Mouse (Mus musculus) thymus, postnatal 0 days (tissue): ENCODE results near the gene Col12a1. TPM values are rescaled to one million over a fixed set of nuclear protein-coding genes. Genes with fewer than 3 reads are reported as not detected.

Source experiments
- DNase-seq: peaks from one replicate; pipeline ENCODE4 v3.0.0-alpha.2; 2015; ENCODE audit warnings: low spot score
- polyA plus RNA-seq: library from polyadenylated mRNA; unstranded; fragments of >200 nt; fragmentation: Nextera tagmentation; extraction: Ambion mirVana; gene quantifications from 2 replicates; pipeline ENCODE4 v1.2.1, GENCODE M21; 2015

The Col12a1 gene
- polyA plus RNA-seq, 1 experiment from 2014 or later = 5.5 TPM

DNA sequence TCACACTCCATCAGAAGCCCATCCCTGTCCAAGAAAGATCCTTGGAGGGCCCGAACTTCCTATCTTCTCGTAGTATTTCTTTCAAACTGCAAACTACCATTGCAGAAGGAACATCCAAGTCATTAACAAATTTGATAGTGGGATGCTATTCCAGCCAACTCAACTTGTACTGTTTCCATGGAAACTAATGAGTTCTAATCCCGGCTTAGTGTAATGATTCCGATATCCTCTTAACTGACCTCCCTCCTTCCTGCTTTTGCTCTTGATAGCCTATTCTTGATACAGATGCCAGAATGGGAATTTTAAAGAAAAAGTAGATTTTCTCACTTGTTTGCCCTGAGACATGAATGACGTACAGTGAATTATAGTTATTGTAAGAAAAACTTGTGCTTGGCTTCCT lies 112.5 kb downstream of the Col12a1 start:
- DNase-seq = no peak

GRCm38 (mm10) chr9:79605722-79606121 lies 112.9 kb downstream of the Col12a1 start:
- DNase-seq = no peak

- no peak for DNase-seq
Observed at GRCm38 (mm10) chr9:79604546-79604945, 114.1 kb downstream of the Col12a1 start.

GRCm38 (mm10) chr9:79603448-79603847 lies 115.2 kb downstream of the Col12a1 start:
- DNase-seq = no peak

DNA sequence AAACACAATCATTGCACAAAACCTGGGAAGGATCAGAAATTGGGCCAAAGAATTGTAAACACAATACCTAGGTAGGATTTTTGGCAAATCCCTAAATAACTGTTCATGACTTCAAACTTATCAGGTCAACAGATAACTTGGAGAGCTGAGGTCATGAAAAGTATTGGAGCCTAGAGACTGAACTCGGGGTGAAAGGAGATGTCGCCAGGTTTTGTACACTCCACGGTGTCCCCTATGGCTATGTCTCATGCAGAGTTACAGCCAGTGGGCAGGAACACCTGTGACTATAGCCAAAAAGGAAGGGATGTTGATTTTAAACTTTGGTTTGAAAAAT lies 118.4 kb downstream of the Col12a1 start:
- no peak for DNase-seq

- DNase-seq = no peak
Observed at GRCm38 (mm10) chr9:79599395-79600236, 119.0 kb downstream of the Col12a1 start.

- DNase-seq = no peak
Observed at GRCm38 (mm10) chr9:79598578-79598977, 120.1 kb downstream of the Col12a1 start.

DNA sequence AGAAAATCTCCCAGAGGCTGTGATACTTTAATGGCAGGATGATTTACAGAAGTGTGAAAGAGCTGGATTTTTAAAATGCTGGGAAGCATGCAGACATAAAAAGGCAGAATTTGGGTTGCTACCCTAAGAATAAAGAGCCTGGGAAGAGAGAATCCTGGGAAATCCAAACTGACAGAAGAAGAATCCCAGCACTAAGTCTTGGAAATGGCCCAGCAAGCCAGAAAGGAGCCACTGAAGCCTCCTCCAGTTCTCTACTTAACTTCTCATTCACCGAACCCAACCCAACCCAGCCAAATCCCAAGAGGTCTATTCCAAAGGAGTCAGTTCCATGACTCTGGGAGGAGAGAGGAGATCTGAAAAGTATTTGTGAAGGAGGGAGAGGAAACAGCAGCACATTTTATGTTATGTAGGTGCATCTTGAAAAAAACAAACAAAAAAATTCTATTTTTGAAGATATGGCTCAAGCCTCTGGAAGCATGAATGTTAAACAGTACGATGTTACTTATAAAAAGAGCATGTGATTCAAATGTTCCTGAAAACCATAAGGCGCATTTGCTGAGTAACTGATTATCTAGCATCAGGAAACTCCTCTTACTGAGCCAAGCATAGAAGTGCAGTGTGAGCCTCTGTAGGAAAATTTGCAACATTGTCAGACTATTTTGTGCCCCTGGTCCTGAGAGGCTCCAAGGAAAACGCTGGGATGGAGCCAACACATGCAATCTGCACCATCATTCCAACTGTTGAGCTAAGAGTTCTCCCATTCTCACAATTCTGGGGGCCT lies 132.0 kb downstream of the Col12a1 start:
- DNase-seq = no peak

GRCm38 (mm10) chr9:79566838-79567237 lies 151.8 kb downstream of the Col12a1 start:
- DNase-seq = no peak

DNA sequence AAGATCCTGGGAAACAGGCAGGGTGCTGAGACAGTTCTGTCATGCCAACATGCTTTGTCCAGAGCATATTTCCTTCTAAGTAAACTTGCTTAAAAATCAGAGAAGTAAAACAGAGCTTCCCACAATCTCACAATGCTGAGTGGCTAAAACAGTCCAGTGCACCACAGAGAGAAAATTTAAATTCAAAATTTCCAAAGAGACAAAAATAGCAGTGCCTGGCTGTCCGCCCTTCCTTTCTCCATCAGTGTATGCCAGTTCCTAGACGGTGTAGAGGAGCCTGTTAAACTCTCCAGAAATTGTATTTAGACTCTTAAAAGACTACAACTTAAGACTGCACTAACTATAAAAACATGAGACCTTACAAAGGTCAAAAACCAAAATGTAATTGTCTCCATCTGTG lies 165.3 kb downstream of the Col12a1 start:
- DNase-seq = no peak

Other genes starting within 250 kb of the Col12a1 start
- gene Cox7a2, start 41.0 kb upstream of the Col12a1 start, polyA plus RNA-seq = 879 and 918 TPM in 2 replicates
- gene Tmem30a, start 74.7 kb upstream of the Col12a1 start, polyA plus RNA-seq = 51.6 and 52.7 TPM in 2 replicates